Mouse (Mus musculus) neural tube, embryonic 12.5 days (tissue): ENCODE measurements around the gene 2200002D01Rik. TPM values are rescaled to one million over a fixed set of nuclear protein-coding genes. Genes with fewer than 3 reads are reported as not detected.
A peak's percentile ranks its signal among the peaks of the same experiment; 100 is the strongest.
"Not testable (repeated sequence)": the region's sequence is repeated elsewhere in the genome, so short reads cannot be mapped to it uniquely, and the experiment has no call there.

ENCODE experiments used
- ATAC-seq: fragments of 200-750 bp; cut with Nextera tagmentation; 2 replicates; pipeline ENCODE4 v1.8.0; 2017; ENCODE audit warnings: low read depth, mild to moderate bottlenecking, moderate TSS enrichment, moderate library complexity; ENCODE audit not compliant: low FRiP score
- H3K27ac ChIP-seq: fragments of 300-500 bp; sonication (generic); 2 replicates; pipeline ENCODE4 v1.5.1; 2016
- H3K27me3 ChIP-seq: fragments of 300-500 bp; sonication (generic); replicated peaks from 2 replicates; pipeline ENCODE4 v1.6.1; 2016; ENCODE audit warnings: mild to moderate bottlenecking
- H3K36me3 ChIP-seq: fragments of 300-500 bp; sonication (generic); 2 replicates; pipeline ENCODE4 v1.6.1; 2016; ENCODE audit warnings: mild to moderate bottlenecking
- H3K4me1 ChIP-seq: fragments of 300-500 bp; sonication (generic); 2 replicates; pipeline ENCODE4 v1.6.1; 2016
- H3K4me2 ChIP-seq: fragments of 300-500 bp; sonication (generic); replicated peaks from 2 replicates; pipeline ENCODE4 v1.6.1; 2016; ENCODE audit warnings: mild to moderate bottlenecking
- H3K4me3 ChIP-seq: fragments of 300-500 bp; sonication (generic); 2 replicates; pipeline ENCODE4 v1.5.1; 2016
- H3K9ac ChIP-seq: fragments of 300-500 bp; sonication (generic); 2 replicates; pipeline ENCODE4 v1.6.1; 2016; ENCODE audit warnings: mild to moderate bottlenecking
- H3K9me3 ChIP-seq: fragments of 300-500 bp; sonication (generic); 2 replicates; pipeline ENCODE4 v1.6.1; 2016; ENCODE audit warnings: mild to moderate bottlenecking
- WGBS: fragments of 180-500 bp; shearing (Covaris S2); methylation state at CpG from one replicate; pipeline ENCODE4 v1.1.7; 2016; 5-methylcytosine and 5-hydroxymethylcytosine counted together
- polyA plus RNA-seq: library from polyadenylated mRNA; unstranded; fragments of >200 nt; fragmentation: Nextera tagmentation; extraction: Ambion mirVana; gene quantifications from 2 replicates; pipeline ENCODE4 v1.2.1, GENCODE M21; 2016

Gene 2200002D01Rik
- polyA plus RNA-seq, 1 experiment from 2014 or later = 1.6 TPM

DNA sequence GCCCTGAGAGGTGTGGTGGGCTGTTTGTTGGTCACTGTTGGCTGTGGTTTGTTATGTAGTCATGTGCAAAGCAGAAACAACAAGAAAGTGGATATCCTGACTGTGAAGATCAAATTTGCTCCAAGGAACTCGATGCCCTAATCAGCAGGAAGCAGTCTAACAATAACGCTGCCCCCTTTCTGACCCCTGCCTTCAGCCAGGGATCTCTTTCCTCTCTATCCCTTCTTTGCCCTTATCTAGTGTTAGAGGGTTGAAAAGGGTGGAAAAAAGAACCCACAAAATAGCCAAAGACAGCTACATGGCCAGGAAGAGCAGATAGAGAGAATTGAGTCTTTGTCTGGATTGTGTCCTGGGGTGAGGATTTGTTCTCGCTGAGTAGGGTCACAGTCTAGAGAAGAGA lies 17.7 kb downstream of the 2200002D01Rik start:
- H3K4me3 ChIP-seq = no peak overlapping the region
- peaks cover 8% of the 10 kb centered on the region for H3K4me1 ChIP-seq
- no peak overlapping the region for H3K4me2 ChIP-seq
- H3K9me3 ChIP-seq = no peaks in the 10 kb centered on the region
- H3K27ac ChIP-seq = no peak overlapping the region
- 34% methylated on average over 3 of the region's 3 CpGs for WGBS
- H3K9ac ChIP-seq = no peak overlapping the region
- peaks cover 41% of the 10 kb centered on the region for H3K27me3 ChIP-seq
- ATAC-seq = no peak
- no peaks in the 10 kb centered on the region for H3K36me3 ChIP-seq

DNA sequence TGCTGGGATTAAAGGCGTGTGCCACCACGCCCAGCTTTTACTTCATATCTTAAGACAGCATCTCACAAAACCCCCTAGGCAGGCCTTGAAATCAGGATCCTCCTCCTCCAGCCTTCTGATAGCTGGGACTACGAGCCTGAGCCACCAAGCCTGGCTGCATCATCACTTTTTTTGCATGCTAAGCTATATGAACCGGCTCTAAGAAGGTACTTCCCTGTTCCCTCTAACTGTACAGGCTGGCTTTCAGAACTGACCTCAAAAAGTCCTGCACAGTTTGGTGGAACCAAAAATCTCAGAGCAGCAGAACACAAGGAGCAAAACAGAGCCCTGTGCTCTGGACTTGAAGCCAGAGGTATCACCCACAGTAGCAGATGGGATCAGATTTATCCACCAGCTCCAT lies 20.1 kb downstream of the 2200002D01Rik start:
- WGBS = 83% methylated on average over 4 of the region's 4 CpGs
- no peak for ATAC-seq
- Histone ChIP-seq H3K27ac (no peak overlapping the region), H3K27me3 (peaks cover 28% of the 10 kb centered on the region), H3K4me3 (no peak overlapping the region), H3K9ac (no peak overlapping the region), H3K4me2 (no peak overlapping the region), H3K4me1 (peaks cover 16% of the 10 kb centered on the region), H3K36me3 (no peaks in the 10 kb centered on the region), H3K9me3 (no peaks in the 10 kb centered on the region)

DNA sequence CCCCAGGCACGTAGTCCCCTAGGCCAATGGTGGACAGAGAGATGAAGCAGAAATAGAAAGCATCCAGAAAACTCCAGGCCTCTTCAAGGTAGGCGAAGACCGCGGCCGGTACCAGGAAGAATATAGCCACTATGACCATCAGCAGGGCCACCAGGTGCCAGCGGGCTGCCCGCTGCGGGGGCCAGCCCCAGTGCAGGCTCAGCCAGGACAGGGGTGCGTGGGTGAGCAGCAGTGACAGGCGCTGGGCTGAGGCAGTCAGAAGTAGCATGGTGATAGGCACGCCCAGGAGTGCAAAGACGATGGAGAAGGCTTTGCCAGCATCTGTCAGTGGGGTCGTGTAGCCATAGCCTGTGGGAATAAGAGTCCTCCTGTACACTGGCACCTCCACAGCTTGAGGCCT lies 22.7 kb downstream of the 2200002D01Rik start:
- H3K27me3 ChIP-seq = peaks cover 4% of the 10 kb centered on the region; the same call in 1 of the 2 replicates
- H3K9me3 ChIP-seq = no peaks in the 10 kb centered on the region
- H3K9ac ChIP-seq = no peak overlapping the region
- H3K4me2 ChIP-seq = peak overlapping the region; percentile 46; the same call in 1 of the 2 replicates
- ATAC-seq = no peak
- H3K27ac ChIP-seq = no peak overlapping the region
- H3K4me1 ChIP-seq = peaks cover 9% of the 10 kb centered on the region
- no peak overlapping the region for H3K4me3 ChIP-seq
- H3K36me3 ChIP-seq = no peaks in the 10 kb centered on the region
- WGBS = 76% methylated on average over 13 of the region's 13 CpGs

DNA sequence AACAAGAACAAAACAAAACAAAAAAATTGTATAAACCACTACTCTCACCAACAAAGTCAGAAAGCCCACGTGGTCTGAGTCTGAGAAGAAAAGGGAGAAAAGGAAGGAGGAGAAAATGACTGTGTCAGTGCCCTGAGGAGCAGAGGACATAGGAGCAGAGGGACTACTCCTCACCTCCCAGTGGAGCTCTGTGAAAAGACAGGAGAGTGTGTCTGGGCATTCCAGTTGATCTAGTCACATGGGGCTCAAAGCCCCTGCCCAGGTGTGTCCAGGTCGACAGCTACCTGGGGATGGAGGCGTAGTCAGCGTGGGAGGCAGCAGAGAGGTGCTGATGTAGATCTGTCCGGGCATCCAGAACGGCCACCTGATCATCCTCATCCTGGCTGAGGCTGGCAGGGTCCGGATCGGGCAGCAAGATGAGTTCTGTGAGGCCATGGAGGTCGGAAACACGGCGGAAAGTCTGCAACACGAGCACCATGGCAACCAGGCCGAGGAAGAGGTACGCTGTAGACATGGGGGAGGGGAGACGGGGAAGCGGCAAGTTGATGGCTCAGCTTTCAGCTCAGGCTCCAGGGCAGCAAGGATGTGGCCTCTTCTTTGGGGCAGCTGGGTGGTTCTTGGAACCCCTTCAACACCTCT lies 23.4 kb downstream of the 2200002D01Rik start:
- no peaks in the 10 kb centered on the region for H3K27me3 ChIP-seq
- H3K9me3 ChIP-seq = peaks cover 5% of the 10 kb centered on the region; the same call in 1 of the 2 replicates
- H3K4me3 ChIP-seq = no peak overlapping the region
- ATAC-seq = no peak
- peak overlapping the region; percentile 46 for H3K4me2 ChIP-seq
- H3K27ac ChIP-seq = no peak overlapping the region
- H3K9ac ChIP-seq = peak overlapping the region; percentile 33; the same call in 1 of the 2 replicates
- WGBS = 15% methylated on average over 16 of the region's 16 CpGs
- no peaks in the 10 kb centered on the region for H3K36me3 ChIP-seq
- peaks cover 9% of the 10 kb centered on the region for H3K4me1 ChIP-seq

DNA sequence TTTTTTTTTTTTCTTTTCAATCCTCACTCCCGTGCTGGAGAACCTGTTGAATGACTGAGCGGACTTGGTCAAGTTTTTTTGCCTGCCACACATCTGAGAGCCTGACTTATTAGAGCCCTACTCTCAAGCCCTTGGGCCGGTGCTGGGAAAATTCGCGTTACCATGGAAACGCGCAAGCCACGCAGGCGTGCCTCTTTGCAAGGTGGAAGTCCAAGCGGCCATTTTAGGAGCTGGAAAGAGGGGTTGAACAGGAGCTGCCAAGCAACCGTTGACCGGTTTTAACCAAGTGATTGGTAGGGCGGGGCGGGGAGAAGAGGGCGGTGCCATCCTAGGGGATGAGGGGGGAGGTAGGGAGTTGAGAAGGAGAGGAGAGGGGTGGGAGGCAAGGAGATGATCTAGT lies 33.4 kb downstream of the 2200002D01Rik start:
- 44% methylated on average over 15 of the region's 15 CpGs for WGBS
- H3K4me2 ChIP-seq = no peak overlapping the region

DNA sequence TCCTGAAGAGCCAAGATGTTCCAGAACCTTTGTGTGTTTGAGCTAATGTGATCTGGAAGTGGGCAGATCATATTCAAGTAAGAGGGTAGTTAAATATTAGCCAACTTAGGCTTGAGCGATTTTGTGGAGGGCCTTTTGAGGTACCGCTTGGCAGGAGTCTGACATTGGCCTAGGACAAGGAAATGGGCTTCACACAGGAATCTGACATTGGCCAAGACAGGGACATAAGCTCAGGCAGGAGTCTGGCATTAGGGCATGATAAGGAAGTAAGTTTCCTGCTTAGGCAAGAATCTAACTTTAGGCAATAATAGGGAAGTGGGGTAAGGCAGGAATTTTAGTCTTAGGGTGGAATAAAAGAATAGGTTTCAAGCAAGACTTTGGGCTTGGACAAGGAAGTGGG lies 34.0 kb downstream of the 2200002D01Rik start:
- WGBS = 47% methylated on average over 2 of the region's 2 CpGs
- Histone ChIP-seq H3K27ac (no peak overlapping the region), H3K4me1 (0 out of 2 replicates have a peak, but pooled peaks cover 6% of the 10 kb centered on the region), H3K36me3 (no peaks in the 10 kb centered on the region), H3K9ac (no peak overlapping the region), H3K9me3 (no peaks in the 10 kb centered on the region), H3K4me3 (no peak overlapping the region), H3K4me2 (peak overlapping the region; percentile 56; the same call in 1 of the 2 replicates), H3K27me3 (peaks cover 14% of the 10 kb centered on the region)
- ATAC-seq = no peak

More for the DNA sequence above, 33.4 kb downstream of the 2200002D01Rik start:
- H3K4me1 ChIP-seq = 0 out of 2 replicates have a peak, but pooled peaks cover 6% of the 10 kb centered on the region
- no peak overlapping the region for H3K27ac ChIP-seq
- H3K9me3 ChIP-seq = peaks cover 3% of the 10 kb centered on the region; the same call in 1 of the 2 replicates
- no peak overlapping the region for H3K4me3 ChIP-seq
- ATAC-seq = no peak
- H3K36me3 ChIP-seq = no peaks in the 10 kb centered on the region
- H3K27me3 ChIP-seq = peaks cover 14% of the 10 kb centered on the region
- no peak overlapping the region for H3K9ac ChIP-seq

DNA sequence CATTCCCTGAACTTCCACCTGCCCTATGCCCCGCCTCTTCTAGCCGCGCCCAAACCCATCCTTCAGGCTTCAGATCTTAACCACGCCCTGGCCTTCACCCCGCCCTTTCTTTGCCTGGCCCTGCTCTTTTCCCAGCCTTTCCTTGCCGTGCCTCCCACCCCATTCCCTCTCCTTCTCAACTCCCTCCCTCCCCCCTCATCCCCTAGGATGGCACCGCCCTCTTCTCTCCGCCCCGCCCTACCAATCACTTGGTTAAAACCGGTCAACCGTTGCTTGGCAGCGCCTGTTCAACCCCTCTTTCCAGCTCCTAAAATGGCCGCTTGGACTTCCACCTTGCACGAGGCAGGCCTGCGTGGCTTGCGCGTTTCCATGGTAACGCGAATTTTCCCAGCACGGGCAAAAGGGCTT lies 34.6 kb downstream of the 2200002D01Rik start, which contains the start of gene Catsperg1:
Gene Catsperg1, minus strand, starts transcription at position 361 of the 408 bp plus-strand sequence.
- Histone ChIP-seq H3K27ac (no peak within 1 kb of the TSS), H3K9ac (no peak within 1 kb of the TSS), H3K4me2 (peak within 1 kb of the TSS; percentile 56), H3K9me3 (no peaks in the 10 kb centered on the region), H3K4me3 (no peak within 1 kb of the TSS), H3K27me3 (peaks cover 14% of the 10 kb centered on the region), H3K4me1 (0 out of 2 replicates have a peak, but pooled peaks cover 6% of the 10 kb centered on the region), H3K36me3 (no peaks in the 10 kb centered on the region)
- ATAC-seq = peak; percentile 76
- WGBS = 2% methylated on average over 20 of the region's 20 CpGs

DNA sequence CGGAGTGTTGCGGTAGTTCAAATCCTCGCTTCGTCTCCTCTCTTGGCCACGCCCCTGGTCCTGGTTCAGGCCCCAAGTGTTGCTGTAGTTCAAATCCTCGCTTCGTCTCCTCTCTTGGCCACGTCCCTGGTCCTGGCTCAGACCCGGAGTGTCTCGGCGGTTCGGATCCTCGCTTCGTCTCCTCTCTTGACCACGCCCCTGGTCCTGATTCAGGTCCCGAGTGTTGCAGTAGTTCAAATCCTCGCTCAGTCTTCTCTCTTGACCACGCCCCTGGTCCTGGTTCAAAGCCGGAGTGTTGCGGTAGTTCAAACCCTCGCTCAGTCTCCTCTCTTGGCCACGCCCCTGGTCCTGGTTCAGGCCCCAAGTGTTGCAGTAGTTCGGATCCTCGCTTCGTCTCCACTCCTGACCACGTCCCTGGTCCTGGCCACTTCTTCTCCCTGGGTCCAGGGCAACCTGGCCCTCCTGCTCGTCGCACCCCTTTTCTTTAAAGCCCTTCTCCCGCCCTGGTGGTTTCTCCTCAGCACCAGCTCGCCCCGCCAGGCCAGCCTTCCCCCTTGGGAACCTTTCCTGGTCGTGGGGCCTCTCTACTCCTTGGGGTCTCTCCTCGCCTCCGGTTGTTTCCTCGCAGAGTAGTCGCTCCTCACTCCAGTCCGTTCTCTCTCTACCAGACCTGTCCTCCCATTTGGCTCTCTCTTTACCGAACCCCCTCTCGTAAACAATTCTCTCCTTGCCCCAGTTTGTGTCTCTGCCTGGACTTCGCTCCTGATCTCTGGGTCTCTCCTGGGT lies 35.3 kb downstream of the 2200002D01Rik start:
- not testable (repeated sequence) for H3K9me3 ChIP-seq, H3K4me3 ChIP-seq, H3K9ac ChIP-seq, H3K36me3 ChIP-seq, H3K4me1 ChIP-seq, H3K27ac ChIP-seq
- H3K27me3 ChIP-seq = peaks cover 14% of the 10 kb centered on the region
- ATAC-seq = peak; percentile 11; the same call in 1 of the 2 replicates
- H3K4me2 ChIP-seq = peak overlapping the region; percentile 56
- WGBS = 12% methylated on average over 40 of the region's 40 CpGs

DNA sequence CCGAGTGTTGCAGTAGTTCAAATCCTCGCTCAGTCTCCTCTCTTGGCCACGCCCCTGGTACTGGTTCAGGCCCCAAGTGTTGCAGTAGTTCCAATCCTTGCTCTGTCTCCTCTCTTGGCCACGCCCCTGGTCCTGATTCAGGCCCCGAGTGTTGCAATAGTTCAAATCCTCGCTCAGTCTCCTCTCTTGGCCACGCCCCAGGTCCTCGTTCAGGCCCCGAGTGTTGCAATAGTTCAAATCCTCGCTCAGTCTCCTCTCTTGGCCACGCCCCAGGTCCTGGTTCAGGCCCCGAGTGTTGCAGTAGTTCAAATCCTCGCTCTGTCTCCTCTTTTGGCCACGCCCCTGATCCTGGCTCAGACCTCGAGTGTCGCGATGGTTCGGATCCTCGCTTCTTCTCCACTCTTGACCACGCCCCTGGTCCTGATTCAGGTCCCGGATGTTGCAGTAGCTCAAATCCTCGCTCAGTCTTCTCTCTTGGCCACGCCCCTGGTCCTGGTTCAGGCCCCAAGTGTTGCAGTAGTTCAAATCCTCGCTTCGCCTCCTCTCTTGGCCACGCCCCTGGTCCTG lies 36.0 kb downstream of the 2200002D01Rik start:
- Histone ChIP-seq H3K9me3 (no peaks in the 10 kb centered on the region), H3K4me3 (no peak overlapping the region), H3K4me2 (peak overlapping the region; percentile 56), H3K27me3 (peaks cover 14% of the 10 kb centered on the region), H3K27ac (no peak overlapping the region), H3K36me3 (no peaks in the 10 kb centered on the region), H3K9ac (no peak overlapping the region), H3K4me1 (0 out of 2 replicates have a peak, but pooled peaks cover 6% of the 10 kb centered on the region)
- ATAC-seq = no peak
- 9% methylated on average over 26 of the region's 26 CpGs for WGBS

DNA sequence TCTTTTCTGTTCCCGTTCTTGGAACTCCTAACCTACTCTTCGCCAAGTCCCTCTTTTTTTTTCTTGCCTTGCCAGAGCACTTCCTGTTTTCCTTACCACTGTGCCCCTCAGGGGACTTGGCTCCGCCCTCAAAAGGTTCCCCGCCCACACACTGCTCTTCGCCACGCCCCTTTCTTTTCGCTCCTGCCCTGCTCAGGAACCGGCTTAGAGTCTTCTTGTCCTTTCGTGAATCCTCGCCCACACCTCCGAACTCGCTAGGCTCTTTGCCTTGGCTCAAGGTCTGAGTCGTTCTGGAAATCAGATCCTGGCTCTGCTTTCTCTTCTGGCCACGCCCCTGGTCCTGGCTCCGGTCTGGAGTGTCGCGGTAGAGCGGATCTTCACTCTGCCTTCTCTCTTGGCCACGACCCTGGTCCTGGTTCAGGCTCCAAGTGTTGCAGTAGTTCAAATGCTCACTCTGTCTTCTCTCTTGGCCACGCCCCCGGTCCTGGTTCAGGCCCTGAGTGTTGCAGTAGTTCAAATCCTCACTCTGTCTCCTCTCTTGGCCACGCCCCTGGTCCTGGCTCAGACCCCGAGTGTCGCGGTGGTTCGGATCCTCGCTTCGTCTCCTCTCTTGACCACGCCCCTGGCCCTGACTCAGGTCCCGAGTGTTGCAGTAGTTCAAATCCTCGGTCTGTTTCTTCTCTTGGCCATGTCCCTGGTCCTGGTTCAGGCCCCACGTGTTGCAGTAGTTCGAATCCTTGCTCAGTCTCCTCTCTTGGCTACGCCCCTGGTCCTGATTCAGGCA lies 36.7 kb downstream of the 2200002D01Rik start:
- H3K4me1 ChIP-seq = 0 out of 2 replicates have a peak, but pooled peaks cover 6% of the 10 kb centered on the region
- no peak overlapping the region for H3K27ac ChIP-seq
- H3K9me3 ChIP-seq = no peaks in the 10 kb centered on the region
- H3K36me3 ChIP-seq = no peaks in the 10 kb centered on the region
- H3K27me3 ChIP-seq = peaks cover 14% of the 10 kb centered on the region
- ATAC-seq = no peak; the same call in 1 of the 2 replicates
- H3K4me2 ChIP-seq = peak overlapping the region; percentile 54
- H3K4me3 ChIP-seq = peak overlapping the region; percentile 26
- H3K9ac ChIP-seq = no peak overlapping the region
- 5% methylated on average over 34 of the region's 34 CpGs for WGBS

DNA sequence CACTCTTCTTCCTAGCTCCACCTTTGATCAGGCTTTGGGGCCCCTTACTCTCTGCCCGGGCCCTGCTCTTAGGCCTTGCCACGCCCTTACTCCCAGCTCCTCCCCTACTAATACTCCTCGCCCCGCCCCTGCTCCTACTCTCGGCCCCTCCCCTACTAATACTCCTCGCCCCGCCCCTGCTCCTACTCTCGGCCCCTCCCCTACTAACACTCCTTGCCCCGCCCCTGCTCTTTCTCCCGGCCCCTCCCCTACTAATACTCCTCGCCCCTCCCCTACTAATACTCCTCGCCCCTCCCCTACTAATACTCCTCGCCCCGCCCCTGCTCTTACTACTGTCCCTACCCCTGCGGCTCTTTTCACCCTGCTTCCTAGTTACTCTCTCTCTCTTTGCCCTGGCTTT lies 37.3 kb downstream of the 2200002D01Rik start:
- ATAC-seq, H3K4me1 ChIP-seq, H3K9me3 ChIP-seq, H3K27ac ChIP-seq, H3K9ac ChIP-seq, H3K36me3 ChIP-seq: not testable (repeated sequence)
- WGBS = 26% methylated on average over 15 of the region's 15 CpGs
- Histone ChIP-seq H3K4me3 (peak overlapping the region; percentile 26; the same call in 1 of the 2 replicates), H3K27me3 (peaks cover 14% of the 10 kb centered on the region), H3K4me2 (peak overlapping the region; percentile 54)
